Mouse (Mus musculus): ENCODE data around the gene Arid1b.

DNA sequence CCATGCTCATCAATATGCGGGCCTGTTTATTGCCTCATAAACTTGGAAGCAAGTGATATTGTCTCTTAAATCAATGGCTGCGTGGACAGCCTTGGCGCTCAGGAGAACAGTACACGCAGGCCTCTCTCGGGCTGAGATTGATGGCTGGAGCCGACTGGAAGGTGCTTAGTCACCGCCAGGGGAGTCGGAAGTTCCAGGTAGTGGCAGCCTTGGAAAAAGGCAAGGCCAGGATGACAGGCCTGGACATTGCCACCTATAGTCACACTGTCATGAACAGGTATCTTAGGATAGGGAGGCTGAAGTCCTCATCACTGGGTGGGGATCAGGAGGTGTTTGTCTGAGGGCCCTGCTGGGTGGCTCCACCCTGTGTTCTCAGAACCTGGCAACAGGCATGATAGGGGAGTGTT, 371.9 kb downstream of the Arid1b start:
- TF ChIP-seq CTCF (IDR thresholded peaks at IDR 0.05; ENCODE audit: low read depth): no peak
- no peak for TF ChIP-seq EP300 (IDR thresholded peaks at IDR 0.05; ENCODE audit: low read depth)

Measured in liver, postnatal 0 days (tissue).